Mouse (Mus musculus): ENCODE measurements around the gene Plagl1. TPM values are rescaled to one million over a fixed set of nuclear protein-coding genes. Genes with fewer than 3 reads are reported as not detected.

Gene Plagl1
- total RNA-seq, 2 experiments from 2014 or later = 121 to 155 TPM

- DNase-seq = no peak
These were observed 75.0 kb downstream of the Plagl1 start for GRCm38 (mm10) chr10:13135276-13135675.

- DNase-seq = no peak
These were observed 75.4 kb downstream of the Plagl1 start for GRCm38 (mm10) chr10:13135751-13136150.

GRCm38 (mm10) chr10:13137906-13138305 lies 77.6 kb downstream of the Plagl1 start:
- no peak for DNase-seq

GRCm38 (mm10) chr10:13140434-13140833 lies 80.1 kb downstream of the Plagl1 start:
- no peak for DNase-seq

GRCm38 (mm10) chr10:13150435-13150834 lies 90.1 kb downstream of the Plagl1 start:
- DNase-seq = no peak

GRCm38 (mm10) chr10:13151353-13151752 lies 91.0 kb downstream of the Plagl1 start:
- DNase-seq = no peak

GRCm38 (mm10) chr10:13152811-13153364 lies 92.6 kb downstream of the Plagl1 start:
- no peak for DNase-seq

- DNase-seq = no peak
These were observed 95.1 kb downstream of the Plagl1 start for GRCm38 (mm10) chr10:13155377-13155776.

GRCm38 (mm10) chr10:13160913-13161312 lies 100.6 kb downstream of the Plagl1 start:
- DNase-seq = no peak

- DNase-seq = no peak
These were observed 101.7 kb downstream of the Plagl1 start for GRCm38 (mm10) chr10:13162031-13162430.

GRCm38 (mm10) chr10:13168461-13168860 lies 108.2 kb downstream of the Plagl1 start:
- DNase-seq = no peak

- DNase-seq = no peak
These were observed 110.6 kb downstream of the Plagl1 start for GRCm38 (mm10) chr10:13170739-13171448.

GRCm38 (mm10) chr10:13171461-13171860 lies 111.2 kb downstream of the Plagl1 start:
- DNase-seq = no peak

GRCm38 (mm10) chr10:13172798-13173221 lies 112.5 kb downstream of the Plagl1 start:
- no peak for DNase-seq

- no peak for DNase-seq
These were observed 115.6 kb downstream of the Plagl1 start for GRCm38 (mm10) chr10:13175866-13176265.

- DNase-seq = no peak
These were observed 117.8 kb downstream of the Plagl1 start, which contains the start of gene Zc2hc1b for GRCm38 (mm10) chr10:13177973-13178624. Gene Zc2hc1b, minus strand, starts transcription at chr10:13178023.

GRCm38 (mm10) chr10:13180211-13180610 lies 119.9 kb downstream of the Plagl1 start:
- DNase-seq = no peak

Other genes starting within 250 kb of the Plagl1 start
- gene Utrn, start 191.1 kb upstream of the Plagl1 start, total RNA-seq (2021) = 10 to 100 TPM; 60.0 to 71.8 TPM
- gene Stx11, start 96.2 kb upstream of the Plagl1 start, total RNA-seq (2021) = under 1 TPM; 0.59 to 0.79 TPM
- 1 to 10 TPM; 4.8 TPM for gene Sf3b5, start 55.2 kb upstream of the Plagl1 start, total RNA-seq (2021)
- not detected for gene Zc2hc1b, start 117.5 kb downstream of the Plagl1 start, total RNA-seq (2021)
- 10 to 100 TPM; 26.3 to 28.8 TPM for gene Ltv1, start 132.7 kb downstream of the Plagl1 start, total RNA-seq (2021)